Mouse (Mus musculus): ENCODE results near the gene Frat2.

Frat2 gene

GRCm38 (mm10) chr19:41817325-41817724 lies 30.6 kb downstream of the Frat2 start:
- peak; percentile 31 to 34 for DNase-seq

GRCm38 (mm10) chr19:41816915-41817314 lies 31.0 kb downstream of the Frat2 start:
- no peak for DNase-seq

- DNase-seq: no peak
These were observed 31.5 kb downstream of the Frat2 start for GRCm38 (mm10) chr19:41816410-41816809.

GRCm38 (mm10) chr19:41813374-41813773 lies 34.6 kb downstream of the Frat2 start:
- no peak for DNase-seq

GRCm38 (mm10) chr19:41812525-41812924 lies 35.4 kb downstream of the Frat2 start:
- peak in 1 of 2 experiments; percentile 28 for DNase-seq

GRCm38 (mm10) chr19:41810074-41810473 lies 37.9 kb downstream of the Frat2 start:
- no peak for DNase-seq

GRCm38 (mm10) chr19:41808104-41808634 lies 39.8 kb downstream of the Frat2 start:
- no peak for DNase-seq

DNA sequence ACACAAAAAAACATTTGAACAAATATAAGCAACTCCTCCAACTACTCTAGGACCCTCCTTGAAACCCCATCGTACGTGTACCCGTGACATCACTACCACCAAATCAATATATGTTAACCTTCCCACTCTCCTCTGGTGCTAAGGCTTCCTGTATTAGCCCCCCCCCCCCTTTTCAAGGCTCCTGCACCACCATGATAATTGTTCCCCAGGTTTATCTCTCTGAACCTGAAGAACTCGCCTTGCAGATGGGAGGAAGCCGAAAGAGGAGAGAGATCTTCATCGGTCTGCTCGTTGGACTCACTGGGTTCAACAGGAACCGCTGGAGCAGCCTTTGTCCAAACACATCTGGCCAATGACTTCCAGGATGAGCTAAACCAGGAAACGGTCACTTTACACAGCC lies 40.4 kb downstream of the Frat2 start:
- DNase-seq: no peak

GRCm38 (mm10) chr19:41805831-41806230 lies 42.1 kb downstream of the Frat2 start:
- DNase-seq: no peak

- peak; percentile 25 to 28 for DNase-seq
These were observed 44.6 kb downstream of the Frat2 start for GRCm38 (mm10) chr19:41803322-41803721.

DNA sequence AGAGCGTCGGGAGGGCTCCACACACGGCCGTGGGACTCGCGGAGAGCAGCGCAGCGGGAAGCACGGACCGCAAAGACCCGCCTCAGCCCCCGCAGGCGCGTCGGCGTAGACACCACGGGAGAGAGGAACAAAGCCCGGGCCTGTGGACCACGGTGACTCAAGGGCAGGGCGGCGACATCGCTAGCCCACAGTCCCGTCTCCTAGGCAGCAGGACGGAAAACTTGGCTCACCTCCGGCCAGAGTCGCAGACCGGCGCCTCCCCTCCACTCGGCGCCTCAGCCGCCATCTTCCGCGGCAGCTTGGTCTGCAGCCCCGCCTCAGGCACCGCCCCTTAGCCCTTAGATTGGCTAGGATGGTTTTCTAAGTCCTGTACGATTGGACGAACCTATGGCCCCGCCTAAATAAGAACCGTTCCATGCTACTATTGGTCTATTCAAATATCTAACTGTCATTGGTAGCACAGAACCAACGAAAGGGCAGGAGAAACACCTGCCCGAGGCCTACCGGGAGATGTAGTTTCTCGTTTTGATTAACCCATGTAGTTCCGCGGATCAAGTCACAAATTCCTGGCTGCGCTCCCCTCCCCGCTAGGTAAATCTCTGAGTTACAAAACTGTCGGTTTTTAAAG lies 46.1 kb downstream of the Frat2 start, which contains the start of gene Arhgap19:
Gene Arhgap19 (minus strand): TSS at position 306 of the 628 bp plus-strand sequence.
- DNase-seq: peak; percentile 93 to 95

DNA sequence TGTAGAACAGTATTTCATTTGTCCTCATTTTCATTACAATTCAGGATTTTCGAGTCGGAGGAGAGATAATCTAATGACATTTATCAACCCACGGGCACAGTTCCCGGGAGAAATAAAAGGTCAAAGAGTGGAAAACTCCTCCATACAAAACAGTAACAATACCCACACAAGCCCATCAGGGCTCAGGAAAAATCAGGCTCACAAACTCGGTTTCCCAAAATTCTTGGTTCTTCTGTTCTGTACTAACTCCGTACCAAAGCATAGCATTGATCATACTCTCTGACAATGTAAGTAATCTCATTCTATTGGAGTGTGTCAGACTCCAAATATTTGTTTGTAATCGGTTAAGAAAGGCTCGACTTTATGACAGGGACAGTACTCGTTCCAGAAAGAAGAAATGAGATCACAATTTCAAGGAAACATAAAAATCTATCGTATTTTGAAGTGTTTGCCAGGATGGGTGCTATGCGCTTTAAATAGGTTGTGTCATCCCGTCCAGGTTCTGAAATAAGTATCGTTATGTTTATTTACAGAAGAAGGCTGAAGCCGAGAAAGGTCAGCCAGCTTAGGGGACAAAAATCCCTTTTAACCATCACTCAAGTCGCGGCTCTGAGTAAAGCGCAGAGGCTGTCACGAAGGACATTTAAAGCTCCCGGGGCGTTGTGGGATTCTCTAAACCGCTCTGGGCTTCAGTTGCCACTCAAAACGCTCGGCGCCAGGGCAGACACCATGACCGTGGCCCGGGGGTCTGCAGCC lies 46.8 kb downstream of the Frat2 start:
- peak in 1 of 2 experiments; percentile 8 for DNase-seq

- DNase-seq: no peak
These were observed 47.5 kb downstream of the Frat2 start for GRCm38 (mm10) chr19:41800451-41800850.

DNA sequence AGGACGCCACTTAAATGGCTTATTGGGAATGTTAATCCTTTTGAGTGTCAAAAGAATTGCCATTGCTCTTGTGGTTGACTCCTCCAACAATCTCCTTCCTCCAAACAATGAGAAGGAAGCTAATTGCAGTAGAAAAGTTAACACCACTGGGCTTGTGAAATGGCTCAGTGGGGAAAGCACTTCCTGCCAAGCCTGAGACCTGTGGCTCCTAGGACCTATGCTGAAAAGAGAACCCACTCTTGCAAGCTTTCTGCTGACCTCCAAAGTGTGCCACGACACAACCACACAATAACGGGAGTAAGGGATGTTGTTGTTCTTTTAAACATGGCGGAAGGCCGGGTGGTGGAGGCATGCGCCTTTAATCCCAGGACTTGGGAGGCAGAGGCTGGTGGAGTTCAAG lies 50.4 kb downstream of the Frat2 start:
- no peak for DNase-seq

GRCm38 (mm10) chr19:41796789-41797327 lies 51.1 kb downstream of the Frat2 start:
- no peak for DNase-seq

GRCm38 (mm10) chr19:41796148-41796760 lies 51.7 kb downstream of the Frat2 start:
- no peak for DNase-seq
